Mouse (Mus musculus): ENCODE results near the gene Hmbs. TPM values are rescaled to one million over a fixed set of nuclear protein-coding genes. Genes with fewer than 3 reads are reported as not detected.
"Not testable (repeated sequence)": the region's sequence is repeated elsewhere in the genome, so short reads cannot be mapped to it uniquely, and the experiment has no call there.

Gene Hmbs
- total RNA-seq, 2 experiments from 2014 or later = 22.6 to 22.8 TPM

GRCm38 (mm10) chr9:44345570-44346433 is 1.8 kb upstream of the Hmbs start:
- DNase-seq (ENCODE audit: low spot score in 2 of 2) = no peak

GRCm38 (mm10) chr9:44343290-44343689 is 738 bp downstream of the Hmbs start:
- DNase-seq (ENCODE audit: low spot score in 2 of 2) = no peak

- no peak for DNase-seq (ENCODE audit: low spot score in 2 of 2)
Observed at GRCm38 (mm10) chr9:44342605-44343004, 1.4 kb downstream of the Hmbs start.

- no peak for DNase-seq (ENCODE audit: low spot score in 2 of 2)
Observed at GRCm38 (mm10) chr9:44342173-44342572, 1.9 kb downstream of the Hmbs start.

- DNase-seq (ENCODE audit: low spot score in 2 of 2) = no peak
Observed at GRCm38 (mm10) chr9:44341487-44341886, 2.5 kb downstream of the Hmbs start.

GRCm38 (mm10) chr9:44338574-44338973 is 5.5 kb downstream of the Hmbs start:
- no peak for DNase-seq (ENCODE audit: low spot score in 2 of 2)

- no peak for DNase-seq (ENCODE audit: low spot score in 2 of 2)
Observed at GRCm38 (mm10) chr9:44337436-44338169, 6.4 kb downstream of the Hmbs start.

GRCm38 (mm10) chr9:44336964-44337363 is 7.1 kb downstream of the Hmbs start:
- DNase-seq (ENCODE audit: low spot score in 2 of 2) = no peak

DNA sequence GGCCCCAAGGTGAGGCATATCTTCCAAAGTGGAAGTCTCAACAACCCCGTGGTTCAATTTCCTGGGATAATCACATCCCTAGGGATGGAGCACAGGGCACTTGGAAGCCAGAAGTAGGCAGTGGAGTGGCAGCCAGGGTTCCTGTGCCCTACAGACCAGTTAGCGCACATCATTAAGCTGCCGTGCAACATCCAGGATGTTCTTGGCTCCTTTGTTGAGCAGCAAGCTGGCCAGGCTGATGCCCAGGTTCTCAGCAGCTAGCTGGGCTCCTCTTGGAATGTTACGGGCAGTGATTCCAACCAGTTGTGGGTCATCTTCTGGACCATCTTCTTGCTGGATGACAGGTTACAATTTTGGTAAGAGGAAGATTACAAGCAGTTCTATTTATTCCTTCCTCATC is 7.5 kb downstream of the Hmbs start:
- not testable (repeated sequence) for DNase-seq (ENCODE audit: low spot score in 2 of 2)

DNA sequence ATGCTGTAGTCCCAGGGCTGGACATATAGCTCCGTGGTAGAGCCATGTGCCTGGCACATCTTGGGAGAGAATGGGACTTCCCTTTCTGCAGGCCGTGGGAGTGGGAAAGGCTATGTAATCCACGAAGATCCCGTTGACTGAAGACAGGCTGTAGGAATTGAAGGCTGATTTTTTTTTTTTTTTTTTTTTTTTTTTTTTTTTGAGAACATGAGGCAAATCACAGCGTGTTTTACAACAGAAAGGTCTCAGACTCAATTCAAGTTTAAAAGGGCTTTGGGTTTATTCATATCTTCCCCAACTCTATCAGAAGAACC is 8.0 kb downstream of the Hmbs start:
- DNase-seq (ENCODE audit: low spot score in 2 of 2) = no peak

DNA sequence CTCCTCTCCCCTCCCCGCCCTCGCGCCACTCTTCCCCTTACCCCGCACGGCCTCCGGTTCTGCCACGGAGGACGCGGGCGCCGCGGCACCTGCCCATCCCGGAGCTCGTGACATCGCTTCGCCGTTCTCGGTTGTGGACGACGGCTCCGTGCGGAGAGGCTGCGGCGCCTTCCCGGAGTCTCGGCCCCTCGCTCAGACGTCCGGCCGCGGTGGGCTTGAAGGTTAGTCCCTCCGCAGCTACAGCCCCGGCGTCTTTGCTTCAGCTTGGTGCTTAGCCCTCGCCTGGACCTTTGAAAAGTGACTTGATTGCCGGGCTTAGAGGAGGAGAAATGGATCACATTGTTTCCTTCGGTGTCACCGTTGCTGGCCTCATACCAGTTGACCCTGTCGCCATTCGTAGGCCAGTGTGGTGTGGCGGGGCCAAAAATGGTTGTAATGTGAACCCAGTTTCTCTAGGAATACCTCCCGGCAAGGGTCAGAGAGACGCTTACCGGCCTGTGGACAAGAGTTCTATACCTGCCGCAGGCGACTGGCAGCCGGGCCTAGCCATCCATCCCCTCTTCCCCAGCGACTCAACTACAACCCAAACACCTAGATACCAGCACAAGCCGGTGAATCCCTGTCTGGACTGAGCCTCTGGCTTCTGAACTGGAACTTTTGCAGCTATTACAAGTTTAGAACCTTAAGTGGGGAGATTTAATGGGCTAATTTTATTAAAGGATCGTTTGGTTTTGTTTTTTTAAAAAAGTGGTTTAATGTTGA is 8.5 kb downstream of the Hmbs start:
- no peak for DNase-seq (ENCODE audit: low spot score in 2 of 2)

DNA sequence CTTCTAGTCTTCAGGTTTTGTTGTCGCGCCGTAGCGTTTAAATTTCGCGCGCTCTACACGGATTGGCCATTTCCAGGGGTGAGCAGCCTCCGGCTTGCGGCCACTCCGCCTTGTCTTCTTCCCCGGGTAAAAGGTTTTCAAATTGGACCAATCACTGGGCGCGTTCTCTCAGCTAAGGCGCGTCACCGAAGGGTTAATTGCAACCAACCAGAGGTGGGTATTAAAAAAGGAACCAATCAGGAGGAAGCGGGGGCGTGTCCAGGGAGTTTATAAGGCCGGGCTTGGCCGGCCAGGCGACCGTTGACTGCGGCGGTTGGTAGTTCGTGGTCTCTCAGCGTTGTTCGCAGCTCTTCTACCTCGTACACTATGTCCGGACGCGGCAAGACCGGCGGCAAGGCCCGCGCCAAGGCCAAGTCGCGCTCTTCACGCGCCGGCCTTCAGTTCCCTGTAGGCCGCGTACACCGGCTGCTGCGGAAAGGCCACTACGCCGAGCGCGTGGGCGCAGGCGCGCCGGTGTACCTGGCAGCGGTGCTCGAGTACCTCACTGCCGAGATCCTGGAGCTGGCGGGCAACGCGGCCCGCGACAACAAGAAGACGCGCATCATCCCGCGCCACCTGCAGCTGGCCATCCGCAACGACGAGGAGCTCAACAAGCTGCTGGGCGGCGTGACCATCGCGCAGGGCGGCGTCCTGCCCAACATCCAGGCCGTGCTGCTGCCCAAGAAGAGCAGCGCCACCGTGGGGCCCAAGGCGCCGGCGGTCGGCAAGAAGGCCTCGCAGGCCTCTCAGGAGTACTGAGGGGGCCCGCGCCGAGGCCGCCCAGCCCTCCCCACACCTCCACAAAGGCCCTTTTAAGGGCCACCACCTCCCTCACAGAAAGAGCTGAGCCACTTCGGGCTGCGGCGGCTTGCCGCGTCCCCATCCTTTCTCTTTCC is 9.4 kb downstream of the Hmbs start, which contains the start of gene H2afx:
Gene H2afx, plus strand, starts transcription at position 299 of the 935 bp plus-strand sequence.
- DNase-seq (ENCODE audit: low spot score in 2 of 2) = peak; percentile 98 to 99

DNA sequence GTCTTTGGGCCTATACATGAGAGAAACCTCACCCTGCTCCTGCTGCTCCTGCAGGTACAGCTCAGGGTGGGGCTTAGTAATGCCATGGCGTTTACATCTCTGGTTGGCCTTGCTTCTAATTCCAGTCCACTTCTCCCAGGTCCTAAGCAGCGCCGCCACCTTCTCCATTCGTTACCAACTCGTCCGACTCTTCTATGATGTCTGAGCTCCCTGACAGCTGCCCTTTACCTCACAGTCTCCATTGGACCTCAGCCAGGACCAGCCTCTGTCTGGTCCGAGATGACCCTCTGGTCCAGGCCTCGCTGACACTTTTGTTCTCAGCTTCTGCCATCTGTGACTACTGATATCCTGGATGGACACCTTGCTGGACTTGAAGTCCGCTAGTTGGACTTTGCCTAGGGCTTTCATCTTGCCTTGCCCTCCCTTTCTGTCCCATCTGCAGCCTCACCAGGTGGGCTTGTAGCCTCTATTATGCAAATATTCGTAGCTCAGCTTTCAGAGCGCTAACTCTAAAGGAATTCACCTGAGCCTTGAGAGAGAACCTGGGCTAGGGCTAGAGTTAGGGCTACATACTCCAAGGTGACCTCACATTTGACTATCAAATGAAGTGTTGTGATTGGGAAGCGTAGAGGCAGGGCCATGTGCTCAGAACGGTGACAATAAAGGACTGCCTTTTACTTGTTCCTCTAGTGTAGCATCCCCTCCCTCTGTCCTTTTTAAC is 10.9 kb downstream of the Hmbs start:
- no peak for DNase-seq (ENCODE audit: low spot score in 2 of 2)

DNA sequence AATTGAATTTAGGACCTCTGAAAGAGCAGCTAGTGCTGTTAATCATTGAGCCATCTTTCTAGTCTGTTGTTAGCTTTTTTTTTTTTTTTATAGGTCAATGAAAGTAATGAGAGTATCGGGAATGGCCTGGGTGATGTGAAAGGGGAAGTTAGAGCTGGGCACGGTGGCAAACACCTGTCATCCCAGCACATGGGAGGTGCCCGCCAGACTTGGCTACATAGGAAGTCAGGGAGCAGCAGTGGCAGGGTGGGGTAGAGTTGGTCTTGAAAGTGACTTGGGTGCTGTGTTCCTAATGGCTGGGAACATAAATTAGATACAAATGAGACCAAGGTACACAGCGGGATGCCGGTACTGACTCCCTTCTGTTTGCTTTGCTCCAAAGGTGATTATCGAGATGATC is 13.3 kb downstream of the Hmbs start:
- no peak for DNase-seq (ENCODE audit: low spot score in 2 of 2)

DNA sequence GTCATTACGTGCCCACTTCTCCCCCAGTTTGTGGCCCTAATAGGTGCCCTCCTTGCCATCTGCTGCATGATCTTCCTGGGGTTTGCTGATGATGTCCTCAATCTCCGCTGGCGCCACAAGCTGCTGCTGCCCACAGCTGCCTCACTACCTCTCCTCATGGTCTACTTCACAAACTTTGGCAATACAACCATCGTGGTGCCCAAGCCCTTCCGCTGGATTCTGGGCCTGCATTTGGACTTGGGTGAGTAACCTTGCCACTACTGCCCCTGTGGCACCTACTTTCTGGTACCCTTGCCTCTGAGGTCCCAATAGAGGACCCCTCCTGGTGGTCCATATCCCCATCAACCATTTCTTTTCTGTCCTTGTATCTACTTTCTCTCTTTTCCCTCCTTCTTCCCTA is 16.1 kb downstream of the Hmbs start:
- no peak for DNase-seq (ENCODE audit: low spot score in 2 of 2)

- DNase-seq (ENCODE audit: low spot score in 2 of 2) = no peak
Observed at GRCm38 (mm10) chr9:44327064-44327711, 16.8 kb downstream of the Hmbs start.

GRCm38 (mm10) chr9:44326371-44327063 is 17.5 kb downstream of the Hmbs start:
- DNase-seq (ENCODE audit: low spot score in 2 of 2) = peak; percentile 69 to 87

DNA sequence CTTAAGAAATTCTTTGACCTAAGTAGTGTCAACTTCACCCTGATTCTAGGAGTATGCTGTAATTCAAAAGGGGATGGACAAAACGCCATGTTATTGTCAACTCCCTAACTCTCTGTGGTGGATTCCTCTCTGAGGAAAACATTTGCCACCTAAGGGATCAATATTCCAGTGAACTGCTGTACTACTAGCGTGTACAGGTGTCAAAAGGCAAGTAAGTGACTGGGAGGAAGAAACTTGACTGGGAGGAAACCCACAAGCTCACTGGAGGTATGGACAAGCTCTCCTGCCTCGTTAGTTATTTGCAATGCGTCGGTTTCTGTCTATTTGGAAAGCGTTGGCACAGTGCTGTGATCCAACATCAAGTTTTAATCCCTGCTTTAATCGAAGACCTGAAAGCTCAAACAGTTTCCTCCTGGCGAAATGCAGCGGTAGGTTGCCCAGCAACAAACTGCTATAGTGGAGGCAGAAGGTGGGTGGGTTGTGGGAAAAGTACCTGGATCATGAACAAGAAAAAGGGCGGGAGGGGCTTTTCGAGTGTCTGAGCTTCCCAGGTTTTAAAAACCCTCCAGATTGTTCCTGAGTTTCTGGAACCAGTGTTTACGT is 18.2 kb downstream of the Hmbs start, which contains the start of gene Dpagt1:
Gene Dpagt1, plus strand, starts transcription at position 252 of the 603 bp plus-strand sequence.
- peak in 1 of 2 experiments; percentile 83 for DNase-seq (ENCODE audit: low spot score in 2 of 2)
